Mouse (Mus musculus) olfactory bulb, adult 2 months (tissue): ENCODE data around the gene Ina.

ENCODE experiments used
- CTCF ChIP-seq: fragments of 200-500 bp; IDR thresholded peaks from 2 replicates; pipeline ENCODE4 v1.5.1; 2012; ENCODE audit warnings: low read depth, mild to moderate bottlenecking, low read length, moderate library complexity; ENCODE audit not compliant: insufficient read depth
- POLR2A ChIP-seq: fragments of 200-500 bp; IDR thresholded peaks from 2 replicates; pipeline ENCODE4 v1.6.1; 2012; ENCODE audit warnings: mild to moderate bottlenecking, low read depth, low read length, moderate library complexity; ENCODE audit not compliant: insufficient read depth

DNA sequence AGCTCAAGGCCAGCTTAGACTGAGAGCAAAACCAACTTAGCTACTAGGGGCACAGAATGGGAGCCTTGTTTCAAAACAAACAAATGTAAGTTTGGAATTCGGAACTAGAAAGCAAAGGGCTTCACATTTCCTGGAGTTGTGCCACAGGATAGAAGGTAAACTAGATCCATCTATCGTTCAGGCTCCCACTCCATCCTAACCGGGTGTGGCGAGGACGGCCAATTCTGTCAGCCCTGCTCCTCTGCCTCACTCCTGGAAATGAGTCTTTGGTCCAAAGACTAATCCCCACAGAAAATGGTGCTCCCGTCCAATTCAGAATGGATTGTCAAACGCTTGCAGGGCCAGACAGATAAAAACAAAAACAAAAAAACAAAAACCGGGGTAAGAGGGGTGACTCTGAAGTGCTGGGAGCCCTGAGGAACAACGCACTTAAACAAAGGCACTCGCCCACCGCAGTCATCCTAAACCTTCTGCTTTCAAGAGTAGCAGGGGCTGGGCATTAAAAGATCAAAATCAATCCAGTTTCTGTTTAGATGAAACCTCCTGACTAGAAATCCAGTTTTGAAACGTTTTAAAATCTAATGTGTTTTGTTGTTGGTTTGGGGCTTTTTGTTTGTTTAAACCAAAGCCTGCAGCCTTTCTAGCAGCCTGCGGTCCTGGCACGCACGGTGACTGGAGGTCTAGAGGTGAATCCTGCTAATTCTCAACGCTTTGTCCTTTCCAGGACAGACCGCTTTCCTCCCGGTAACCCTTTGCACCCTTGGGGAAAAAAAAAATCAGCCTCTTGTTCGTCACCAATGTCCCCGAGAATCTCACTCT, 949 bp upstream of the Ina start:
- TF ChIP-seq CTCF (no peak), POLR2A (no peak)
